Mouse (Mus musculus): ENCODE measurements around the gene Sectm1a.
A peak's percentile ranks its signal among the peaks of the same experiment; 100 is the strongest.
"Not testable (repeated sequence)": the region's sequence is repeated elsewhere in the genome, so short reads cannot be mapped to it uniquely, and the experiment has no call there.

The Sectm1a gene

GRCm38 (mm10) chr11:121089756-121090546 is 8.9 kb upstream of the Sectm1a start:
- no peak for DNase-seq (ENCODE audit: low read depth, low spot score)

- DNase-seq (ENCODE audit: low read depth, low spot score): no peak
Measured at GRCm38 (mm10) chr11:121088997-121089396, 8.0 kb upstream of the Sectm1a start.

GRCm38 (mm10) chr11:121086296-121086695 is 5.3 kb upstream of the Sectm1a start:
- DNase-seq (ENCODE audit: low read depth, low spot score): peak; percentile 24

GRCm38 (mm10) chr11:121085181-121085580 is 4.2 kb upstream of the Sectm1a start:
- DNase-seq (ENCODE audit: low read depth, low spot score): no peak

GRCm38 (mm10) chr11:121082857-121083500 is 2.0 kb upstream of the Sectm1a start:
- no peak for DNase-seq (ENCODE audit: low read depth, low spot score)

- no peak for DNase-seq (ENCODE audit: low read depth, low spot score)
Measured at GRCm38 (mm10) chr11:121082250-121082649, 1.2 kb upstream of the Sectm1a start.

GRCm38 (mm10) chr11:121080330-121080729 is 690 bp downstream of the Sectm1a start:
- no peak for DNase-seq (ENCODE audit: low read depth, low spot score)

- no peak for DNase-seq (ENCODE audit: low read depth, low spot score)
Measured at GRCm38 (mm10) chr11:121075655-121076054, 5.4 kb downstream of the Sectm1a start.

- DNase-seq (ENCODE audit: low read depth, low spot score): not testable (repeated sequence)
Measured at GRCm38 (mm10) chr11:121069662-121070061, 11.4 kb downstream of the Sectm1a start.

GRCm38 (mm10) chr11:121067895-121068294 is 13.1 kb downstream of the Sectm1a start:
- no peak for DNase-seq (ENCODE audit: low read depth, low spot score)

- no peak for DNase-seq (ENCODE audit: low read depth, low spot score)
Measured at GRCm38 (mm10) chr11:121064197-121064596, 16.8 kb downstream of the Sectm1a start.

GRCm38 (mm10) chr11:121063379-121063778 is 17.6 kb downstream of the Sectm1a start, which contains the start of gene Sectm1b:
Gene Sectm1b, minus strand, starts transcription at chr11:121063569.
- no peak for DNase-seq (ENCODE audit: low read depth, low spot score)

GRCm38 (mm10) chr11:121061615-121062014 is 19.4 kb downstream of the Sectm1a start:
- no peak for DNase-seq (ENCODE audit: low read depth, low spot score)

GRCm38 (mm10) chr11:121060401-121061067 is 20.5 kb downstream of the Sectm1a start:
- DNase-seq (ENCODE audit: low read depth, low spot score): not testable (repeated sequence)

GRCm38 (mm10) chr11:121059471-121059870 is 21.5 kb downstream of the Sectm1a start:
- no peak for DNase-seq (ENCODE audit: low read depth, low spot score)

- DNase-seq (ENCODE audit: low read depth, low spot score): no peak
Measured at GRCm38 (mm10) chr11:121058956-121059355, 22.1 kb downstream of the Sectm1a start.

GRCm38 (mm10) chr11:121058122-121058521 is 22.9 kb downstream of the Sectm1a start:
- no peak for DNase-seq (ENCODE audit: low read depth, low spot score)

- no peak for DNase-seq (ENCODE audit: low read depth, low spot score)
Measured at GRCm38 (mm10) chr11:121056536-121057236, 24.3 kb downstream of the Sectm1a start.

- peak; percentile 88 for DNase-seq (ENCODE audit: low read depth, low spot score)
Measured at GRCm38 (mm10) chr11:121053536-121053935, 27.5 kb downstream of the Sectm1a start.

GRCm38 (mm10) chr11:121052387-121052786 is 28.6 kb downstream of the Sectm1a start:
- DNase-seq (ENCODE audit: low read depth, low spot score): no peak

GRCm38 (mm10) chr11:121051793-121052192 is 29.2 kb downstream of the Sectm1a start:
- DNase-seq (ENCODE audit: low read depth, low spot score): no peak

- DNase-seq (ENCODE audit: low read depth, low spot score): no peak
Measured at GRCm38 (mm10) chr11:121049840-121050239, 31.2 kb downstream of the Sectm1a start.
